Mouse (Mus musculus): Measurements from ENCODE around the gene Haghl. TPM values are rescaled to one million over a fixed set of nuclear protein-coding genes. Genes with fewer than 3 reads are reported as not detected.

Haghl gene
- total RNA-seq (2021) = 10 to 100 TPM; 11.4 to 12.1 TPM
- long read RNA-seq, experiment 1, transcript Haghl-201 (9 exons, 1,405 nt) = major isoform, 5 of 8 reads
- long read RNA-seq, experiment 1, partial matches to known transcripts = 0 of 8 reads
- long read RNA-seq, experiment 1, other reads (novel, unspliced or antisense) = 1 of 8 reads
- long read RNA-seq, experiment 2, partial matches to known transcripts = 0 of 1 reads
- long read RNA-seq, experiment 2, other reads (novel, unspliced or antisense) = 0 of 1 reads

- peak; percentile 96 to 97 for DNase-seq
Observed at GRCm38 (mm10) chr17:25785281-25785745, at the start of gene Haghl. Gene Haghl, minus strand, starts transcription at chr17:25785673.

- no peak for DNase-seq
Observed at GRCm38 (mm10) chr17:25834595-25835222, 49.2 kb upstream of the Haghl start.

GRCm38 (mm10) chr17:25833961-25834594, 48.6 kb upstream of the Haghl start:
- DNase-seq = peak; percentile 47 to 59

- DNase-seq = peak; percentile 95
Observed at GRCm38 (mm10) chr17:25833291-25833663, 47.8 kb upstream of the Haghl start, which contains the start of gene Stub1. Gene Stub1, minus strand, starts transcription at chr17:25833404.

GRCm38 (mm10) chr17:25832436-25833290, 47.2 kb upstream of the Haghl start:
- DNase-seq = peak; percentile 100

GRCm38 (mm10) chr17:25831451-25832281, 46.2 kb upstream of the Haghl start:
- peak; percentile 41 to 51 for DNase-seq

- DNase-seq = no peak
Observed at GRCm38 (mm10) chr17:25830806-25831431, 45.4 kb upstream of the Haghl start.

GRCm38 (mm10) chr17:25830200-25830753, 44.8 kb upstream of the Haghl start:
- DNase-seq = no peak

GRCm38 (mm10) chr17:25829558-25830017, 44.1 kb upstream of the Haghl start:
- no peak for DNase-seq

GRCm38 (mm10) chr17:25828712-25829557, 43.5 kb upstream of the Haghl start, which contains the start of gene Jmjd8:
Gene Jmjd8, plus strand, starts transcription at chr17:25828867.
- peak; percentile 85 to 87 for DNase-seq

GRCm38 (mm10) chr17:25828223-25828594, 42.7 kb upstream of the Haghl start:
- no peak for DNase-seq

GRCm38 (mm10) chr17:25827546-25828222, 42.2 kb upstream of the Haghl start:
- no peak for DNase-seq

- no peak for DNase-seq
Observed at GRCm38 (mm10) chr17:25827011-25827410, 41.5 kb upstream of the Haghl start.

- DNase-seq = no peak
Observed at GRCm38 (mm10) chr17:25825984-25826570, 40.6 kb upstream of the Haghl start.

GRCm38 (mm10) chr17:25825311-25825710, 39.8 kb upstream of the Haghl start:
- no peak for DNase-seq

GRCm38 (mm10) chr17:25824362-25825142, 39.1 kb upstream of the Haghl start:
- DNase-seq = no peak

- peak; percentile 86 to 90 for DNase-seq
Observed at GRCm38 (mm10) chr17:25823452-25823851, 38.0 kb upstream of the Haghl start, which contains the start of gene Wdr24. Gene Wdr24, plus strand, starts transcription at chr17:25823627.
